Mouse (Mus musculus) liver, embryonic 14.5 days (tissue): Measurements from ENCODE around the gene Dnah3. TPM values are rescaled to one million over a fixed set of nuclear protein-coding genes. Genes with fewer than 3 reads are reported as not detected.

Source experiments
- ATAC-seq: fragments of 200-750 bp; cut with Nextera tagmentation; 2 replicates; pipeline ENCODE4 v1.8.0; 2017; ENCODE audit warnings: moderate number of reproducible peaks, mild to moderate bottlenecking, moderate library complexity; ENCODE audit not compliant: insufficient read depth
- DNase-seq, 3 experiments: peaks; one replicate each; pipeline ENCODE4 v3.0.0-alpha.2; 2012 to 2013; ENCODE audit warnings: low read depth in 3 of 3, low spot score in 3 of 3
- H3K27ac ChIP-seq: fragments of 300-500 bp; sonication (generic); 2 replicates; pipeline ENCODE4 v1.5.1; 2014; ENCODE audit warnings: moderate library complexity, mild to moderate bottlenecking, control low read depth, inconsistent platforms
- H3K27me3 ChIP-seq: fragments of 300-500 bp; sonication (generic); 2 replicates; pipeline ENCODE4 v1.6.1; 2014; ENCODE audit warnings: mild to moderate bottlenecking, low read length, moderate library complexity; ENCODE audit not compliant: control insufficient read depth, insufficient read depth
- H3K36me3 ChIP-seq: fragments of 300-500 bp; sonication (generic); replicated peaks from 2 replicates; pipeline ENCODE4 v1.6.1; 2014; ENCODE audit warnings: low read depth; ENCODE audit not compliant: control insufficient read depth, insufficient read depth
- H3K4me1 ChIP-seq, 2 experiments: fragments of 200-500 bp in 1 of 2; fragments of 300-500 bp in 1 of 2; sonication (generic) in 1 of 2; replicated peaks; 2 replicates each; pipeline ENCODE4 v1.6.1; 2012 to 2014; ENCODE audit warnings: antibody characterized with exemption in 1 of 2, inconsistent platforms in 1 of 2, low read length in 1 of 2; ENCODE audit not compliant: control insufficient read depth in 2 of 2, insufficient read depth in 2 of 2
- H3K4me2 ChIP-seq: fragments of 300-500 bp; sonication (generic); 2 replicates; pipeline ENCODE4 v1.6.1; 2014; ENCODE audit warnings: low read depth, mild to moderate bottlenecking, control low read depth, moderate library complexity
- H3K4me3 ChIP-seq, 2 experiments: fragments of 200-500 bp in 1 of 2; fragments of 300-500 bp in 1 of 2; sonication (generic) in 1 of 2; 2 replicates each; pipeline ENCODE4 v1.5.1; 2012 to 2014; ENCODE audit warnings: low read depth in 2 of 2, low read length in 2 of 2, mild to moderate bottlenecking in 2 of 2, control low read depth in 1 of 2, inconsistent platforms in 1 of 2, moderate library complexity in 1 of 2; ENCODE audit not compliant: insufficient read depth in 1 of 2
- H3K9ac ChIP-seq: fragments of 300-500 bp; sonication (generic); replicated peaks from 2 replicates; pipeline ENCODE4 v1.6.1; 2014; ENCODE audit warnings: mild to moderate bottlenecking, control low read depth, moderate library complexity
- H3K9me3 ChIP-seq: fragments of 300-500 bp; sonication (generic); 2 replicates; pipeline ENCODE4 v1.6.1; 2016; ENCODE audit warnings: low read length, mixed read lengths; ENCODE audit not compliant: control insufficient read depth
- CTCF ChIP-seq: IDR thresholded peaks from 2 replicates; pipeline ENCODE4 v1.5.1; 2016; ENCODE audit warnings: antibody characterized with exemption, low read depth, control low read depth
- EP300 ChIP-seq: IDR thresholded peaks from 2 replicates; pipeline ENCODE4 v1.6.1; 2016; ENCODE audit warnings: antibody characterized with exemption, low read depth
- WGBS: fragments of 180-500 bp; shearing (Covaris S2); extraction: QIAGEN DNeasy Blood & Tissue Kit; methylation state at CpG from one replicate; pipeline ENCODE4 v1.1.7; 2014; ENCODE audit not compliant: insufficient replicate concordance; 5-methylcytosine and 5-hydroxymethylcytosine counted together
- polyA plus RNA-seq, 2 experiments: library from polyadenylated mRNA; depleted of rRNA in 1 of 2; stranded (reverse) in 1 of 2; unstranded in 1 of 2; fragments of >200 nt; fragmentation: Nextera tagmentation in 1 of 2; extraction: Ambion mirVana in 1 of 2; gene quantifications; 2 replicates each; pipeline versions ENCODE4 v1.2.1 to v1.2.3; 2012 to 2014

Dnah3 gene
- not detected in 2 replicates for polyA plus RNA-seq (2012; rRNA removed)
- not detected in 2 replicates for polyA plus RNA-seq (2014; fragmentation: Nextera tagmentation; extraction: Ambion mirVana)

DNA sequence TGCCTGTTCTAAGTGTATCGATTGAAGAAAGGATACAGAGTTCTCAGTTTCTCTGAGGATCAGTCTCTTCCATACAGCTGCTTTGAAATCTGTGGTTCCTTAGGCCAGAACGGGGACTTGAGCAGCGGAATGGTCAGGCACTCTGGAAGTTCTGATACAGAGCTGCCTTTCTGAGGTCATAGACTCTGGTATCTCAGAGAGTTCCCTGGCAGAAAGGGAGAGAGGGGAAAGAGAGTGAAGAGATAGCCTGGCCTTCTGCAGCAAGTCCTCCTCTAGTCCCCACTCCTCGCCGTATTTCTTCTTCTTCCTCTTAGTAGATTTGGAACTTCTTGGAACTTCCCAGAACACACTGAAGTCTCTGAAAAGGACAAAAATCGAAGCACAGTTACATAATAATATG, at the start of gene Dnah3:
Gene Dnah3 (minus strand): TSS at position 101 of the 400 bp plus-strand sequence.
- Histone ChIP-seq H3K9me3 (no peaks in the 10 kb centered on the region), H3K4me3 (no peak within 1 kb of the TSS), H3K27me3 (no peaks in the 10 kb centered on the region), H3K4me1 (no peaks in the 10 kb centered on the region), H3K36me3 (no peaks in the 10 kb centered on the region), H3K27ac (no peak within 1 kb of the TSS), H3K9ac (no peak within 1 kb of the TSS), H3K4me2 (no peak within 1 kb of the TSS)
- WGBS = 51% methylated on average over 6 of the region's 6 CpGs
- DNase-seq = no peak
- no peak for ATAC-seq
- TF ChIP-seq EP300 (no peak), CTCF (no peak)

DNA sequence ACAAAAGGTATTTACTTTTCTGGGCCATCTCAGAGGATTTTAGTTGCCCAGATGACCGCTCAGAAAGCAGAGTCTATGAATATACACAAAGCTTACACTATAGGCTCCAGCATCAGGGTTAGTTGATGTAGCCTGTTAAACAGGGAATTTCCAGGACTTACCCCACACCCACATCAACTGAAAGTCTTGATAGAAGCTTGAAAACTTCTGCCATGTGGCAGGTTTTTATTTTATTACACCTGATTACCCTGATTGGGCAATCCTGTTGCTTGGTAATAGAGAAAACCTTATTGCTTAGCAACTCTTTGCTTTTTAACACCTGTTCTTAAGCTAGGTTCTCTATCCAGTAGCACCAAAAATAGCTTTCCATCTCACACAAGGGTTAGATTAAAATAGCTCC, 47.7 kb upstream of the Dnah3 start:
- no peak for ATAC-seq
- WGBS = 48% methylated on average over 1 of the region's 1 CpGs
- Histone ChIP-seq H3K9me3 (no peaks in the 10 kb centered on the region), H3K27me3 (no peaks in the 10 kb centered on the region), H3K4me3 (no peak overlapping the region), H3K9ac (no peak overlapping the region), H3K36me3 (no peaks in the 10 kb centered on the region), H3K4me2 (no peak overlapping the region), H3K4me1 (no peaks in the 10 kb centered on the region), H3K27ac (no peak overlapping the region)
- no peak for TF ChIP-seq EP300
- no peak for TF ChIP-seq CTCF
- no peak for DNase-seq

DNA sequence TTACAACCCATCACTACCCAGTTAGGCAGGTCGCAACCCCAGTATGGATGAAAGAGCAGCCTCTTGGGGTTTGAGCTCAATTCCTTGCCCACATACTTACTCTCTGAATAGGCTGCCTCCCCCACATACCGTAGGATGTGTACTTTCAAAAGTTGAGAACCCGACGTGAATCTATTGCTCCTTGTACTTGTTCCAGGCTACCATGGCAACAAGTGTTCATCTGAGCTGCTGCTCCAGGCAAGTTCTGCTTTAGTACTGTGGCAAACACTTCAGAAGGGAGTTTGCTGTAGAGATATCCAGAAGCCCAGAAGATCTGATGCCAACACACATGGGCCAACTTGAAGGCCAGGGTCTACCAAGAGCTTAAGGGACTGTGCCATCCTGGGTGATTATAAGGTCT, 33.9 kb upstream of the Dnah3 start:
- H3K9ac ChIP-seq = no peak overlapping the region
- TF ChIP-seq EP300 = no peak
- no peak for TF ChIP-seq CTCF
- H3K9me3 ChIP-seq = no peaks in the 10 kb centered on the region
- H3K4me1 ChIP-seq = no peaks in the 10 kb centered on the region
- no peak overlapping the region for H3K4me2 ChIP-seq
- ATAC-seq (no peak), DNase-seq (no peak)
- no peak overlapping the region for H3K27ac ChIP-seq
- no peaks in the 10 kb centered on the region for H3K36me3 ChIP-seq
- no peak overlapping the region for H3K4me3 ChIP-seq
- WGBS = 56% methylated on average over 4 of the region's 4 CpGs
- no peaks in the 10 kb centered on the region for H3K27me3 ChIP-seq

DNA sequence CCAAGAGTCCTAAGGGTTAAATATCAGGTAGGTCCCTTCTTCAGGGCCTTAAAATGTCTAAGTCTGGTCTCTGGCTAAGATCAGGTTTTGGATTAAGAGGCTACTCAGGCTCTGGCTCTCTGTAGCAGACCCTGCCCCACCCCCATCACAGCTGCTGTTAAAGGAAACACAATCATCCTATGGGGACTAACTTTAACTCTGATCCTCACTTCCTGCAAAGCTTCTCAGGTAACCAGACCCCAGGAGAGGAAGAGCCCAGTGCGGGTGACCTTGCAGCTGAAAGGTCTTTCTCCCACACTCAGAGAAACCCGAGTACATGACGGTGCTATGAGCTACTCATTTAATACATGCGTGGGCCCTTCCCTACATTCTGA, 32.6 kb upstream of the Dnah3 start:
- Histone ChIP-seq H3K9me3 (no peaks in the 10 kb centered on the region), H3K4me2 (no peak overlapping the region), H3K9ac (no peak overlapping the region), H3K27ac (no peak overlapping the region), H3K36me3 (no peaks in the 10 kb centered on the region), H3K27me3 (no peaks in the 10 kb centered on the region), H3K4me3 (no peak overlapping the region), H3K4me1 (no peaks in the 10 kb centered on the region)
- ATAC-seq (no peak), DNase-seq (no peak)
- no peak for TF ChIP-seq CTCF
- no peak for TF ChIP-seq EP300
- 50% methylated on average over 4 of the region's 4 CpGs for WGBS

DNA sequence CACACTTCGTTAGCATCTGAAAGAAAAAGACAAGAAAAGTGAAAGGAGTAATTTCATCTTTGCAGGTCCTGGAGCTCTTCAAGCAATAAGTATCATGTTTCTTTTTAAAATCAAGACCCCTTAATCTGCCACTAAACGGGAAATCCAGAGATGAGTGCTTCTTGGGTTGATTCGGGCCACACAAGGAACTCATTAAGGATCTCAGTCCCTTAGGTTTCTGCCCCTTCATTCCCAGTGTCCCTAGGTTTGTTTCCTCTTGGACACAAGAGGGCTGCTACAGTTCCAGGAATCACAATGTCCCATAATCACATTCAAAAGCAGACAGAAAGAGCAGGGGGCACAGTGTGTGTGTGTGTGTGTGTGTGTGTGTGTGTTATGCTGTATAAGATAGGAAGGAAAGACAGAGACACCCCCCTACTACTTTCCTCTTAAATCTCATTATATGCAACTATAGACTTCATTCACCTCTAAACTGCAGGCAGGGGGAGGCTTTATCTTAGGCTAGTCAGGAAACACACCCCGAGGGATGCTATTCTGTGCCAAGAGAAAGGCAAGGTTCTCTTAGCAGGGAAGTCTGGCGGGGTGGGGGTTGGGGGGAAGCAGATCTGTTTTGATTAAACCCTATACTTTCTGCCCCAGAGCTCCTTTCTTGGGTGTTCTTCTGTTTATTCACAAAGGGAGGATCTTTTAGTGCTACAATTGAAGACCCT, 32.1 kb upstream of the Dnah3 start:
- no peaks in the 10 kb centered on the region for H3K36me3 ChIP-seq
- no peaks in the 10 kb centered on the region for H3K9me3 ChIP-seq
- H3K27ac ChIP-seq = no peak overlapping the region
- no peaks in the 10 kb centered on the region for H3K4me1 ChIP-seq
- no peak overlapping the region for H3K4me3 ChIP-seq
- DNase-seq (no peak), ATAC-seq (no peak)
- TF ChIP-seq CTCF (no peak), EP300 (no peak)
- 34% methylated on average over 5 of the region's 5 CpGs for WGBS
- no peaks in the 10 kb centered on the region for H3K27me3 ChIP-seq
- no peak overlapping the region for H3K4me2 ChIP-seq
- H3K9ac ChIP-seq = no peak overlapping the region
